Mouse (Mus musculus): Measurements from ENCODE around the gene Synrg. TPM values are rescaled to one million over a fixed set of nuclear protein-coding genes. Genes with fewer than 3 reads are reported as not detected.

Gene Synrg
- 17.7 TPM for polyA plus RNA-seq (2014; fragmentation: Illumina TruSeq; extraction: RNeasy Lipid Tissue Mini Kit (QIAGEN cat#74804); ENCODE audit: low read depth, low replicate concordance)

DNA sequence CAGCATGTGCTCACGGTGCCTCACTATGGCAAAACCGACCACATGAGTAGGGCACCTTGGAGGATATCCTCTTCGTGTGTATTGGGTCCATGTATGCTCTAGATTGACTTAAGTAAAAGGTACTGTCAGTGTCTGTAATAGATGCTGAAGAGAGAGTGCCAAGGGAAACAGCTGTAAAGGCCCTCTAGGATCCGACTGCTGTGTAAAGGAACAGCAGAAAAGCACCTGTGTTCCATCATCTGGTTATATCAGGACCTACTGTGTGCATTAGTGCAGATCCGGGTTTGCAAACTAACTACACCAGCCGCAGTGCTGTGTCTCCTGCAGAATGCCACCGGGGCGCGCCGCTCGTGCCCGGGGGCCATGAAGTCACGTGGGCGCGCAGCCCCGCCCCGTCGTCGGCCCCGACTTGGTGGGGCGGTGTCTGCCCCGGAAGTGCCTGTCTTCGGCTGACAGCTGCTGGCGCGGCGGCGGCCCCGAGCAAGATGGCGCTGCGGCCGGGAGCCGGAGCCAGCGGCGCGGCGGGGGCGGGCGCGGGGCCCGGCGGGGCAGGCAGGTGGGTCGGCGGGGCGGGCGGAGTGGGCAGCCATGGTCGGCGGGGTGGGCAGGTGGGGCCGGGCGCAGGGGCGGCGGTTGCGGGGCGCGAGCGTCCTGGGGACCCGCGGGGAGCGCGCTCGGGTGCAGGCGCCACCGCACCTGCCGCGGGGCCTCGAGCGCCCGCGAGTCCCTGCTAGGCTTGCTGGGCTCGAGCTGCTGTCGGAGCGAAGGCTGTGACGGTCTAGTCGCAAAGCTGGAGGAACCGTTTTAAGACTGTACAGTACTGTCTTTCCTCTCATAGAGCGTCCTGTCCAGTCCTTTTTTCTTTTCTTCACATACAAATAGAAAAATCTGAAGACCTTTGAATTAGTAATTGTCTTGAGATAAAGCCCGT is at the start of gene Synrg:
Gene Synrg (plus strand): TSS at position 438 of the 931 bp plus-strand sequence.

DNA sequence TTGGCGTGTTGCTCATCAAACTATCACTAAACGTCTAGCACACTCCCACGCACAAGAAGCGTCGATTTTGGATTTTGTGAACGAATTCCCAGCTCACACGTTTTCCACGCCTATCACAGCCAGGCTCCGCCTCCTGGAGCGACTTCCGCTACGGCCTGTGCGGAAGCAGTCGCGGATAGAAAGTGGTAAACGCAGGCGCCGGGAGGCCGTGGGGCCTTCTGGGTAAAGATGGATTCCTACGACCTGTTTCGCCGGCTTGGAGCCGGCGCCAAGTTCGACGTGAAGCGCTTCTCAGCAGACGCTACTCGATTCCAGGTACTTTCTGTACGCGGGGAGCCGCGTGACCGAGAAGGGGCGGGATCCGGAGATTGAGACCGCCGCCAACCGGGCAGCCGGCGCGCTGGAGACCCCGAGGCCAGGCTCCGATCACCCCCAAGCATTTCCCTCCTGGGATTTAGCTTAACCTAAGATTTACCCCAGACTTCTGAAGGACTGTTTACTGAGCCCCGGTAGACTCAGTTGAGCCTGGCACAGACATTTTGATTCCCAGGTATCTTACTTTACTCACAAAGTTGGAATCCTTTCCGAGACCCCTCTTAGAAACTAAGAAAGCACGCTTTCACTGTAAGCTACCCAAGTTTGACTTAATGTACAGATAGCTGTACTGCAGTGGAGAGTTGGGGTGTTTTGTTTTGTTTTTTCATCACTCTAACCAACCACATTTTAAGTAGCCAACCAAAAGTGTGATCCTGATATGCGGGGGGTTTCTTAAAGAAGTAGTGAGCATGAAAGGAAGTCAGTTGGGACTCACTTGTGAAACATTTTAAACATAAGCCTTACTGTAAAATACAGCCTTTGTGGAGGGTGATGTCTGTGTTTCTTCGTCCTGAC is 22.0 kb upstream of the Synrg start, which contains the start of gene Ddx52:
Gene Ddx52 (plus strand): TSS at position 113 of the 891 bp plus-strand sequence.

GRCm38 (mm10) chr11:84069034-84069370 is 104.8 kb downstream of the Synrg start, which contains the start of gene Dusp14:
Gene Dusp14, minus strand, starts transcription at chr11:84069261.

Other genes starting within 250 kb of the Synrg start
- gene Wfdc21, start 217.5 kb upstream of the Synrg start, polyA plus RNA-seq (2014; fragmentation: Illumina TruSeq; extraction: RNeasy Lipid Tissue Mini Kit (QIAGEN cat#74804); ENCODE audit: low read depth, low replicate concordance): not detected
- gene Heatr6, start 210.7 kb upstream of the Synrg start, polyA plus RNA-seq (2014; fragmentation: Illumina TruSeq; extraction: RNeasy Lipid Tissue Mini Kit (QIAGEN cat#74804); ENCODE audit: low read depth, low replicate concordance): 6.2 TPM
- gene Hnf1b, start 114.4 kb upstream of the Synrg start, polyA plus RNA-seq (2014; fragmentation: Illumina TruSeq; extraction: RNeasy Lipid Tissue Mini Kit (QIAGEN cat#74804); ENCODE audit: low read depth, low replicate concordance): not detected
- 14.3 TPM for gene Ddx52, start 22.4 kb upstream of the Synrg start, polyA plus RNA-seq (2014; fragmentation: Illumina TruSeq; extraction: RNeasy Lipid Tissue Mini Kit (QIAGEN cat#74804); ENCODE audit: low read depth, low replicate concordance)
- 0.50 TPM for gene Dusp14, start 104.8 kb downstream of the Synrg start, polyA plus RNA-seq (2014; fragmentation: Illumina TruSeq; extraction: RNeasy Lipid Tissue Mini Kit (QIAGEN cat#74804); ENCODE audit: low read depth, low replicate concordance)
- gene Tada2a, start 165.2 kb downstream of the Synrg start, polyA plus RNA-seq (2014; fragmentation: Illumina TruSeq; extraction: RNeasy Lipid Tissue Mini Kit (QIAGEN cat#74804); ENCODE audit: low read depth, low replicate concordance): 10.2 TPM
- 8.4 TPM for gene Acaca, start 165.2 kb downstream of the Synrg start, polyA plus RNA-seq (2014; fragmentation: Illumina TruSeq; extraction: RNeasy Lipid Tissue Mini Kit (QIAGEN cat#74804); ENCODE audit: low read depth, low replicate concordance)
- gene Gm11437, start 203.0 kb downstream of the Synrg start, polyA plus RNA-seq (2014; fragmentation: Illumina TruSeq; extraction: RNeasy Lipid Tissue Mini Kit (QIAGEN cat#74804); ENCODE audit: low read depth, low replicate concordance): not detected